Mouse (Mus musculus) urinary bladder, adult 18-20 months (tissue): ENCODE measurements around the gene Cytip.

Source experiments
- DNase-seq, 2 experiments: peaks; one replicate each; pipeline ENCODE4 v3.0.0; 2022; ENCODE audit warnings: low spot score in 2 of 2, mixed read lengths in 2 of 2

Gene Cytip

DNA sequence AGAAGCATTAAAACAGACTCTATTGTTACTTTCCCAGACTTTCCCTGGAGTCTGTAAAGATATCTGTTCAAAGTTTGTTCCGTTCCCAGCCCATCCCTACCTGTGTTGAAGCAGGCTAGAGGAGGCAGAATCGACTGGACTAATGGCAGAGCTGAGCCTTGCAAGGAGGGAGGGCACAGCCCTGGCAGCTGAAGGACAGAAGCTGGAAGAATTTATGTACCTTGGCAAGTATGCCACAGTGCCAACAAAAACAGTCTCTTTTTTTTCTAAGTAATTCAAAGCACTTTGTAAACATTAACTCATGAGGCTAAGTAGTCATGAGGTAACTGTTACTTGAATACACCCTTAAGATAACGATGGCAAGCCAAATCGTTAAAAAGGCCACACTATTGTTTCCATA is at the start of gene Cytip:
Cytip (minus strand) TSS at position 187 of the 400 bp plus-strand sequence.
- peak in 1 of 2 experiments; percentile 2 for DNase-seq

DNA sequence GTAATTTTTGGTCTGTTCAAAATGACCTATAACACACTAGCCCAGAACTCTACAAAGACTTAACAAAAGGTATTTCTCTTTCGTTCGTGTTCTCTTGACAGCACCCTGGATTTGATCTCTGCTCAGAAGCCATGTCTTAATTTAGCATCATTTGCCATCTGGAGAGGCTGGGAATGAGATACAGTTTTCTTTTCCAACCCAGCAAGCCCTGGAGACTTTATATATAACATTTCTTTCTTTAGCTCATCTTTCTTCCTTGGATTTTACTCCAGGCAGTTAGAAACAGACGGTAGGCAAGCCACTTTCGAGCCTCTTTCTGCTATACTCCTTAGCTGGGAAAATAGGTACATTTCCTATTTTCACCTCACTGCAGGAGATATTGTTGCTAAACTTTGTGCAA is 45.3 kb upstream of the Cytip start:
- no peak for DNase-seq

DNA sequence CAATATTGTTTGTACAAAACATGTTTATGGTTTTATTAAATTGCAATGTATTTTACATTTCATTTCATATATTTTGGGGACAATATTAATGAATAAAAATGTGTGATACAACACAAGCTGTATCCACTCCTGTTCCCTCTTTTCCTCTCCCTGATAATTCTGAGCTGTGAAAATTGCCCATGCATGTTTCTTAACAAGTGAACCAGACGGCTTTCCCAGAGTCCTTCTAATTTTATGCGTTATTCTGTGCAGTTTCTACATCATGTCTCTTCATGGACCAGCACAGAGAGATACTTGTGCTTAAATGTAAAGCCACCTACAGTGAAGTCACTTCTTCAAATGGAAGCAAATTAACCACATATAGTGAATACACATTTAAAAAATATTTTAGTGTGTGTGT is 42.2 kb upstream of the Cytip start:
- DNase-seq, result no peak

DNA sequence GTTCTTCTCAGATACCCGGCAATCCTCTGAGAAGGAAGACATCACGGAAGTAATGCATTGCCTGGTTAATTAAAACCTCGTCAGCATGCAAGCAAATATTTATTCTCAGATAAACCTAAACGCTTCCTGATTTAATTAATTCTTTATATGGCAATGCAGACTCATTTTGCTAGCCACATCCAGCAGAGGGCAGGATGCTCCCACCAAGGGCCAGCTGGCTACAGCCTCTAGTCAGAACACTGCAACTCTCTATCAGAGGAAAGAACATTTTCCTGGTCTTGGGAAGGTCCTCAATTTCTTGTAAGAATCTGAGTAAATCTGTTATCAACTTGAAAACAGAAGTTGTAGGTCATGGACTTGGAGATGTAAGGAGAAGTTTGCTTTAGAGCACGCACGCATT is 4.1 kb upstream of the Cytip start:
- peak; percentile 19 to 38 for DNase-seq

DNA sequence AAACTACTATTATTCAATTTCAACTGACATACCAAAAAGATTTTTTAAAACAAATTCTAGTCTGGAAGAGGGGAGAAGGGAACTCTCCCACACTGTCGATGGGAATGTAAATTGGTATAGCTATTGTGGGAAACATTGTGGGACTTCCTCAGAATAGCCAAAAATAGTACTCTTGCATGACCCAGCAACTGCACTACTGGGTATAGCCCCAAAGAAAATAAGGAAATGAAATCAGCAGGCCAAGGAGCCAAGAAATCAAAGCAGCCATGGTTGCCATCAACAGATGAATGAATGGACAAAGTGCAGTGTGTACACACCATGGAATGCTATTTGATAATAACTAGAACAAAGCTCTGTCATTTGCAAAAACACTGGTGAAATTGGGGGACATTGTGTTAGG is 1.5 kb upstream of the Cytip start:
- DNase-seq, result no peak

DNA sequence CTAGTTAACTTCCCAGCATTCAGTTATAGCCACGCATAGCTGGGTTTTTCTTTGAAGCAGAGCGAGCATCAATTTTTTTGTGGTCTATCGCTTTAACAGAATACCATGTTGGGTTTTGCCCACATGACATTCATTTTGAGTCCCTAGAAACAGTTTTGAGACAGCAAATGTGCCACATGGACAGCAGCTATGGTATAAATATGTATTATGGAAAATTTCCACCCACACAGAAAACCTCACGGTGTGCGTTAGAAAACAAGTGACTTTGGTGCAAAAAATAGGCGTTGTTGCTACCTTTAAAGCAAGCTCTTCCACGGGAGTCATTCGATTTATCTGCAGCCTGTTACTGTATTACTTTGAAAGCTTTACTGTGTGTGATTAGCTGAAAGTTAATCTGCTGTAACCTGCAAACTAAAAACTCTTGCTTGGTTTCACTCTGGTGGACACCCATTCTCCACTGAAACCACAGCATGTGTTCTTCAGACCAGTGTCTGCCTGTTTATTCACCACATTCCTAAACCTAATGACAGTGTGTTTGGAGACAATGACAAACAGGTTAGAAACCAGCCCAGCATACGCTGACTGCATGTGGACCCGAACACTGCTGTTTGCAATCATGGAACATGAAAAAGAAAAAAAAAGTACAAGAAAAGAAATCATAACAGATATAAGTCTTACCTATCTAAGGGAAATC is 763 bp downstream of the Cytip start:
- no peak for DNase-seq

DNA sequence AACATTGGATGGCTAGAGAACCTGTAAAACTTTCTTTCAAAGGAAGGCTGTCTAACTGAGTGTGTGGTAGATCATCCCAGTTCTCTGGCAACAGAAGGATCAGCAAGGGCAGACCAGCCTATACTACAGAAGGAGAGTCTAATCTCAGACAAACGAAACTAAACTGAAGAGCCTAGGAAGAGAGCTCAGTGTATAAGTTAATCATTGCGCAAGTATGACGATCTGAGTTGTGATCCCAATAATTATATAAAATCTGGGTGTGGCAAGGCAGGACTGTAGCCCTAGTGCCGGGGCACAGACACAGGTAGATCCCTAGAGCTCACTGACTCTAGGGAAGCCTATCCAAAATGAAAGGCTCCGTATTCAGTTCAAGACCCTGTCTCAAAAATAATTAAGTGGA is 3.2 kb downstream of the Cytip start:
- DNase-seq, result no peak

DNA sequence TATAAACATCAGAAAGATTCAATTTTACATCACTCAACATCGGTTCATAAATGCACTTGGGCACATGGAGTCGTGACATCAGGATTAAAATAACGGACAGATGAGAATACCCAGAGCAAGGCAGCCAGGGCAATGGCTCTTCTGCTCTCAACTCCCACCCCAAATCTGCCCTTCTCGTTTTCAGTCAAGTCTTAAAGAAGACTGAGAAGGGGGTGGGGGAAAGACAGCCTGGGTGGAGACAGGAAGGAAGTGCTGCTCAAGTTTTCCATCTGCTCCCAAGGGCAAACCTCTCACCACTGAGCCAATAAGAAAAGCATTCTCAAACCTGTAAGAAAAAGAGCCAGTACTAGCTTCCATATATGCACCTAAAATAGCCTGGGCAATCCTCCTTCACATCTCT is 5.8 kb downstream of the Cytip start:
- DNase-seq, result no peak

DNA sequence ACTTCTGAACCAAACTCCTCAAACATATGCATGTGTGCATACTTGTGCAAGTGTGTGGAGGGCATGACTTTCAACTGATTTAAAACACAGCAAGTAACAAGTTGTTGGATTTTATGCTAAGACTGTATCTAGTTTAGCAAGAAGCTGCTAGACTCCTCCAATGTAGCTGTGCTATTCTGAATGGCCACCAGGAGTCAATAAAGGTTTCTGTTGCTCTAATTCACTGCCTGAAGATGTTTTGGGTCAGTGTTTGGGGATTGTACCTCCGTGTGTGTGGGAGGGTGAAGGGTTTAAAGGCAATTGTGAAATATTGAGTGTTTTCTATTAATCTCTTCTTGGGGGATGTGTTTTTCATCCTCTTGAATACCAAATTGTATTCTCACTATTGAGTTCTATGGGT is 6.4 kb downstream of the Cytip start:
- DNase-seq, result no peak

DNA sequence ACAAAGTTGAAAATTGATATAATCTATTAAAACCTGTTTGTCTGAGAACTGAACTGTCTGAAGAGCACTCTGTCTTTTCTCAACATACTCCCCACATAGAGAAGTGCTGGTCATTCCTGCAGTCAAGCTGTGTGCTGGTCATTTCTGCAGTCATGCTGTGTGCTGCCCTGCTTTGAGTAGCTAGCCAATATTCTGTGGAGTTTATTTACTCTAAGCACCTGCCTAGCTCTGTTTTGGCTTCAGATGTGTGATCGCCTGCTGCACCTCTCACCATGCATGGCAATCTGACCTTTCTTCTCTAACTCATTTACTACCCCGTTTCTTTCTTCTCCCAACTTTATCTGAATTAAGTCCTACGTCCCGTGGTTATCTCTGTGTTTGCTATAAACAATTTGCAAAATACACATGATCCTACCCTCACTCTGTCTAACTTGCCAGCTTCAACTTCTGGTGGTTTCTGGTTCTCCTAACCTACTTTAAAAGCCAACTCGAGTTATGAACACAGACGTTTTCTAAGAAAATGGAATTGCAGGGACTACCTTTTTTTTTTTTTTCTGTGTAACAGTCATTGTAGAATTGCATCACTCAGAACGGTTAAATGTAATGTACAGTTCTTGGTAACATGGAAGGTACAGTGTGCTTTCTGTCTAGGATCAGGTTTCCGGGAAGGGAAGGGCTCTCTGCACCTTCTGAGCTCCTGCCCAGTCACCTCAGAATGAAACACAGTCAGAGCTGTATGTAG is 7.9 kb downstream of the Cytip start:
- no peak for DNase-seq

DNA sequence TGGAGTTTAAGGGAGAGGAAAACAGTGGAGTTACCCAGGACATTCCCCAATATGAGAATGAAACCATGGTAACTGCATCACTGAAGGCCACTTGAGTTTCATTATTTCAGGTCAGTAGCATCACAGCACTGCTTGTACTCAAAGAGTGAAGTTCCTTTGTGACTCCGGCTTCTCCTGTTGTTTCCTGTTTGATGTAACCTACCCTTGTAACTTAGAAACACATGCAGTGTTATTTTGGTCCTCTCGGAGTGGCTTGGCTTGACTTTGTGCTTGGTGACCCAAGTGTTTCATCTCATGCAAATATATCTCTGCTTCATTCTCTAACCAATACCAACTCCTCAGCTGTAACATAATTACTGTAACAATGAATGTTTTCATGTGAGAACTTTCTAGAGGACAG is 11.1 kb downstream of the Cytip start:
- DNase-seq, result no peak

DNA sequence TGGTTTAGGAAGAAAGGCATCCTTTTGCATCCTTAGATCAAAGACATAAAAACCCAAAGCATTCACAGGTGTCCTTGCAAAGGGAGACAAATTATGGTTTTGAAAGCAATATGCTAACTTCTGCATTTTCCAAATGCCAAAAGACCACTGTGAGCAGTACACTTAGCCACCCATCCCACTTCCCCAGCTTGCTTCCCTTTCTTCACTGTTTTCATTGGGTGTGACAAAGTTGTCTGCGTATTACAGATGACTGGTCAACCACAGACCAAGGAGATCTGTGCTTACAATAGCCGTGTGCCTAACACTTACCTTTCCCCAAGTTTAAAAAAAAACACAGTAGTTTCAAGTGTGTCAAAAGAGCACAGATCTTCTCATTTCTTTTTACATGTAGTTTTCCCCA is 11.7 kb downstream of the Cytip start:
- no peak for DNase-seq

DNA sequence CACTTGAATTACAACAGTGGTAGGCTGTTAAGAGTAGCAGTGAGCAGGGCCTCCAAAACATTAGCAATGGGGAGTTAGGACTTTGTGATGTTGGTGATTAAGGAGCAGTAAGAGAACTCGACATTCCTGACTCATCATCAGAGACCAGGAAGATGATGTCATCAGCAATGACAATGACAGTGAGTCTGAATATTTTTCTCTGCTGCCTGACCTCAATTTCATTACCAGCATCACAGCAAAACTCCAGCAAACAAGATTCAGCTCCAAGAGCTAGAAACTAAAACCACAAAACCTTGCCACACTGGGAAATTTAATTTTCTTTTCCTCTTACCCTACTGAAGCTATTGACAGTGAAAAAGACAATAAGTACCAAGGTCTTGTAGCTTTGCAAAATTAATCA is 14.6 kb downstream of the Cytip start:
- DNase-seq, result no peak

DNA sequence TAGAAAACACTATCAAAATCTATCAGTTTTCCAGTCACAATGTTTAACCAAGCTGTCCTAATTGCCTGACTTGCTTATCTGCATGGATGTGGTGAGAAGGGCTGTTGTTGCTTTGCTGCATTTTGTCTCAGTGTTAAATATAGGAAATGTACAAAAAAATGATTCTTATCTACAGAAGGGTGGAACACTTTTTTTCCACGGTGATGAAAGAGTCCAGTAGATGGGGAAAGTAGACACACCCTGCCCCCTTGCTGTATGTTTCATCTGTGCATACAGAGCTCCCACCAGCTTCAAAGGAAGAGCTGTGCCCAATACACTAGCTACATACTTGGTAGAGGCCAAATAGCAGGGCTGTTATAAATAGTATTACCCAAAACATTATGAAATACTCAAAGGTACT is 16.3 kb downstream of the Cytip start:
- DNase-seq, result no peak

DNA sequence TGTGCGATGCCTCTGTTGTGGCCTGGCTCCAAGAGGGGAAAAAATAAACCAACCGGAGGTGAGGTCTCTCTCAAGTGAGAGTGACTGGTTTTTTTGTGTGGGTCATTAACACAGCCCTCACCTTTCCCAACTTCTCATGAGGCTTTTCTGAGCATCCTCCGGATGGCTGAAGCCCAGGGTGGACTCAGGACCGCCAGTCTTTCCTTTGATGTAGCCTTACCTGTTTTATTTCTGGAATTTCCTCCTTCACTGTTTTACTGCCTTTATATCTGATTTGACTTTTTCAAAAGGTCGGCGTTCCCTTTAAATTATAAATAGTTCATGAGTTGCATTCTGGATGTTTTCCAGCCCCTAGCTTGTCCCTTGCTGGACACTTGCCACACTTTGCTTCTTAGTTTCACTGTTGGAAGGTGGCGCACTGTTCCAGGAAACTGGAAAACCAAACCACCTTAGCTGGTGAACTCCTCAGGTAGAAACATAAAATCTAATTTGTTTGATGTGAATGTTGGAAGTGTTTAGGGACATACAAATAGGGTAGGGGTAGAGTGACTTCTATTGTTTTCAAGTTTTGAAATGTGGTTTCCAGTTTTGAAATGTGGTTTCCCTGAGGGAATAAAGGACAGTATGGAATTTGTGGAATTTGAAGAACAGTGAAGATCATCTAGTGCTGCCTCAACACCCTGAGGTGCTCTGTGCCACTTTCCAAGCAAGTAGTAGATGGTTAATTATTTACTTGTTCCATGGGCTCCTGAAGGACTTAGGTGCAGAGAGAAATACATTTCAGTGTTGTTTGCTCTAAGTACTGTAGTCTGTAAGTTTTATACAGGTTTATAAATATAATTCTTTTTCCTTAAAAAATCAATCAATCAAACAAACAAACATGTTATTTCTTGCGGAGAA is 19.7 kb downstream of the Cytip start:
- no peak for DNase-seq

DNA sequence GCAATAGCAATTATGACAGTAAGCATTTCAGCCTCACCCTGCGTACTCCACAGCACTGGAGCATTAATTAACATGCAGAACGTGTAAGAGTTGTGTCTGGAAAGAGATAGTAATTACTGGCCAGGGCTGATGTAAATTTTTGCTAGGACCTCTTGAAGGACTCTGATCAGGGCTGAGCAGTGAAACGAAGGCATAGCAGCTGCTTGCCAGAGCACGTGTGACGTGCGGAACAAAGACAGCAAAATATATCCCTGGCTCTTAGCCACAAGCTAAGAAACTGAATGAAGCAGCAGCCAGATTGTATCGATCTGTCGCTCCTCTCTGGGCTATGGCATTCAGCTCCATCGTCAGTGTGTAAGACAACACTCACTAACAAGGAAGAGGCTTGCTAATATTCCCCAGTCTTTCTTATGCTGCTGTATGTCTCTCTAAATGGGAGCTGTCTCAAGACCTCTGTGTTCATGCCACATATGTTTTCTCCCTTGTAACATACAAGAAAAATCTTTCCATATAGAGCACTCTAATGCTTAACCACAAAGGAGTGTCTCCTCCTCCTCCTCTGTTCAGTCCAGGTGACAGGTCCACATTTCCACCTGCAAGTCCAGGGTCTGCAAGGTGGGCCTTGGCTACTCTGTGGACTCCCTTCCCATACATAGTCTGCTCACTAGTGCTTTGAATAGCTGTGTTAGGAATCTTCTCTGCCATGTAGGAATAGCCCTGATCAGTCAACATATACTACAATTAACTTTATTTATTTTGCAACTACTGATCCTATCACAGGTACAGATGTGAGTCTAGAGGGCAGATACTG is 20.7 kb downstream of the Cytip start:
- DNase-seq, result no peak

DNA sequence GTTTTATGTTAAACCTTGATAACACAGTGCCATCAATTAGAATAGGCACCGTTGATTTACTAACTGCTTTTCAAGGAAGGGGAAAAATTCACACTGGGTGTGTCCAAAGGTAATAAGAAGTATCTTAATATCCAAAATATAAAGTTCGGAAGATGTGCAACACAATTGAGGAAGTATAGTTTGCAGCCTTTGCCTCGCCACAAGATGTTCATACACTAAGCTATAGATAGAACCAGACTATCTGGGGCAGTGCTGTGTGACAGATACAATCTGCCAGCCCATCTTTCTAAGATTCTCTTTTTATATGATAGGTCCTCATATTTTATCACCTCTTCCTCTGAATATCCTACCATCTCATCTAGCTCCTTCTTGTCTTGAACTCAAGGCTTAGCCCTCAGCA is 22.4 kb downstream of the Cytip start:
- DNase-seq, result no peak

DNA sequence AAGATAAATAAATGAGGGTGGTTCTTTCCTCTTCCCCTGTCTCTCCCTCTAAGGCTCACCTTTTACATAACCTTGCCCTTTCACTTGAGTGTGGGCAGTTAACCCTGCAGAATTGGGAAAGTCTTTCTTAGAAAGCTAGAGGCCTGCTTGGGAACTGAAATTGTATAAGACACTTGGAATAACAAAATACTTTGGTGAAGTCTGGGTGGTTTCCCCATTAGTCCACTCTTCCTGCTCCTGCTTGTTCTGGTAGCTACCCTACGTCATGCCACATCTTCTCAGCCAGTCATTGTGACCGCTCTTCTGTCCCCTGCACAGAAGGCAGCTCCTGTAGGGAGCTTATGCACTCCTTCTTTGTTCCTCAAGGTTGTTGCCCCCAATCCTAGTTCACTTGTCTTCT is 26.2 kb downstream of the Cytip start:
- DNase-seq, result no peak

DNA sequence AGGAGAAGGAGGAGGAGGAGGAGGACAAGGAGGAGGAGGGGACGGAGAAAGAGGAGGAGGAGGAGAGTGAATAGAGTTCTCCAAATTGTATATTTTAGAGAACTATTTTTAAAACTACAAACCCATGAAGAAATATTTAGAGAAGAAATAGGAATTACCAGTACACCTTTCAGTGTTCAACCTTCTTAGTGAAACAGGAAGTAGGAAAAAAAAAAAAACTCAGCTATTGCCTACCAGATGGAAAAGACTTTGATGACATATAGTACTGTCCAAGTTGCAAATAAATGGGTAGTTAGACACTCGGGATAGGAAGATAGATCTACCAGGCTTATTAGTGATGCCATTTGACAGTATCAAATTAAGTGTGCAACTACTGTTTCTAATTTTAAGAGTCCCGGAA is 27.7 kb downstream of the Cytip start:
- no peak for DNase-seq

DNA sequence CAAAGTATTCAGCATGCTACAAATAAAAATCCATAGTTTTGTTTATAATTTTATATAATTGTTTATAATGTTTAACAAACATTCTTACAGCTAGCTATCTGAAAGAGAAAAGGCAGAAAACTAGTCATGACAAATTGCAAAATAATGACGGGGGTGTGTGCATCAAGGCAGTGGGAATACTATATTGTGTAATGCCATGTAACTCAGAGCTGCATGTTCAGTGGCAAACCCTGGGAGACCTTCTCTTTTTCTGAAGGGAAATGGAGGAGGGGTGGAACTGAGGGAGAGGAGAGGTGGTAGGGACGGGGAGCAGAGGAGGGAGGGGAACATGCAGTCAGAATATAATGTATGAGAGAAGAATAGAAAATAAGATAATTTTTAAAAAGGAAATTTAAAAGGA is 28.6 kb downstream of the Cytip start:
- DNase-seq, result no peak

DNA sequence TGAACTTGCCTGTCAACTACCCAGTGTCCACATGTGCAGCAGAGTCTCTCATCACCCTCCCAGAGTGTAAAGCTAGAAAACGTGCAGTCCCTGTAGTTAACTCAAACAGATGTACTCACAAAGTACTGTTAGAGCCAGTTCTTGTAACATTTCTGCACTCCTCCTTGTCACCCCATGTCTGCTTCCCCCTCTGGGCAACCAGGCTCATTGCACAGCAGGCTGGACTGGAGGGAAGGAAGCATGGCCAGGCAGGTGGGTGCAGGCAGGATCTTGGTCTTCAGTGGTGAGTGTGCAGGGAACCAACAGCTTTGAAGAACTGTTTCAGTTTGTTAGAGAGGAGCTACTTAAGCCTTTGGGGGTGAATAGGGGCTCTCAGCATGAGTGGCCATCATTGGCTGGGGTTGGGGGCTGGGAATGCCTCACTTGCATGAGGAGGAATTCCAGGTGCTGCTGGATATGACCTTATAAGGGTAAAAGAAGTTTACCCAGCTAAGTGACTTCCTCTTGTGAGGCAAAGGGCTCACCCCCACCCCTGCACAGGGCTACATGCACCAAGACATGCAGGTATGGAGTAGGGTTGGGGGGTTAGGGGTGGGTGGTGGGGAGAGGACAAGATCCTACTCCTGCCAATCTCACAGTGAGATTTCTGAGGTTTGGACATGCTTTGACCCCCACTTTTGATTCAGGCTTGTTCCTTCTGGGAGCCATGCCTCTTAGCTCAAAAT is 31.7 kb downstream of the Cytip start:
- DNase-seq, result no peak
